Mouse (Mus musculus) left cerebral cortex, adult 8-10 months (tissue): Measurements from ENCODE around the gene Grin2d. TPM values are rescaled to one million over a fixed set of nuclear protein-coding genes. Genes with fewer than 3 reads are reported as not detected.

ENCODE experiments used
- DNase-seq, 2 experiments: peaks; one replicate each; pipeline ENCODE4 v3.0.0; 2022; ENCODE audit warnings: low spot score in 2 of 2
- total RNA-seq, 4 experiments: library from RNA; stranded (reverse); gene quantifications; 2 replicates each; pipeline ENCODE4 v1.2.4; 2022

The Grin2d gene
- total RNA-seq, 4 experiments from 2014 or later, result 11.1 to 12.9 (median 11.8) TPM

- DNase-seq, result no peak
These were observed 21.0 kb downstream of the Grin2d start for GRCm38 (mm10) chr7:45856950-45857901.

- DNase-seq, result no peak
These were observed 25.1 kb downstream of the Grin2d start for GRCm38 (mm10) chr7:45853089-45853488.

- DNase-seq, result no peak
These were observed 27.5 kb downstream of the Grin2d start for GRCm38 (mm10) chr7:45850661-45851060.

- DNase-seq, result no peak
These were observed 29.6 kb downstream of the Grin2d start for GRCm38 (mm10) chr7:45848447-45849027.

GRCm38 (mm10) chr7:45842950-45843744 lies 35.0 kb downstream of the Grin2d start:
- no peak for DNase-seq

- no peak for DNase-seq
These were observed 44.3 kb downstream of the Grin2d start for GRCm38 (mm10) chr7:45833924-45834323.

- peak in 1 of 2 experiments; percentile 35 for DNase-seq
These were observed 44.9 kb downstream of the Grin2d start for GRCm38 (mm10) chr7:45833148-45833790.

- DNase-seq, result no peak
These were observed 45.8 kb downstream of the Grin2d start for GRCm38 (mm10) chr7:45832428-45832827.

GRCm38 (mm10) chr7:45831128-45831525 lies 47.1 kb downstream of the Grin2d start:
- no peak for DNase-seq

- DNase-seq, result peak; percentile 79 to 85
These were observed 47.6 kb downstream of the Grin2d start, which contains the start of gene Grwd1 for GRCm38 (mm10) chr7:45830427-45831127. Gene Grwd1 (minus strand): TSS chr7:45830944.

GRCm38 (mm10) chr7:45826631-45827030 lies 51.5 kb downstream of the Grin2d start:
- DNase-seq, result no peak

GRCm38 (mm10) chr7:45824598-45824997 lies 53.6 kb downstream of the Grin2d start, which contains the start of gene Kcnj14:
Gene Kcnj14 (minus strand): TSS chr7:45824782.
- DNase-seq, result no peak

- no peak for DNase-seq
These were observed 57.3 kb downstream of the Grin2d start for GRCm38 (mm10) chr7:45820913-45821312.

GRCm38 (mm10) chr7:45819843-45820242 lies 58.3 kb downstream of the Grin2d start:
- no peak for DNase-seq

GRCm38 (mm10) chr7:45815984-45816351 lies 62.2 kb downstream of the Grin2d start:
- DNase-seq, result no peak

GRCm38 (mm10) chr7:45815323-45815983 lies 62.7 kb downstream of the Grin2d start:
- DNase-seq, result no peak

- no peak for DNase-seq
These were observed 63.3 kb downstream of the Grin2d start for GRCm38 (mm10) chr7:45814841-45815240.

GRCm38 (mm10) chr7:45813787-45814779 lies 64.1 kb downstream of the Grin2d start, which contains the start of gene Cyth2:
Gene Cyth2 (minus strand): TSS chr7:45814581.
- DNase-seq, result peak; percentile 95 to 100

- no peak for DNase-seq
These were observed 65.3 kb downstream of the Grin2d start for GRCm38 (mm10) chr7:45812921-45813320.
